Mouse (Mus musculus) ovary, postnatal 36 days (tissue): ENCODE data around the gene Pip5kl1.

ENCODE experiments used
- DNase-seq: peaks from one replicate; pipeline ENCODE4 v3.0.0; 2022; ENCODE audit warnings: low spot score, mixed read lengths

The Pip5kl1 gene

GRCm38 (mm10) chr2:32612274-32612673, 37.7 kb downstream of the Pip5kl1 start:
- DNase-seq = no peak

GRCm38 (mm10) chr2:32617109-32617508, 42.5 kb downstream of the Pip5kl1 start:
- no peak for DNase-seq

- no peak for DNase-seq
Measured at GRCm38 (mm10) chr2:32617601-32618000, 43.0 kb downstream of the Pip5kl1 start.

- DNase-seq = no peak
Measured at GRCm38 (mm10) chr2:32618051-32618450, 43.5 kb downstream of the Pip5kl1 start.

GRCm38 (mm10) chr2:32620682-32621516, 46.3 kb downstream of the Pip5kl1 start:
- no peak for DNase-seq

- DNase-seq = no peak
Measured at GRCm38 (mm10) chr2:32621517-32621859, 46.9 kb downstream of the Pip5kl1 start, which contains the start of gene Ak1. Gene Ak1, plus strand, starts transcription at chr2:32621758.

- DNase-seq = no peak
Measured at GRCm38 (mm10) chr2:32624111-32624748, 49.6 kb downstream of the Pip5kl1 start.

- DNase-seq = peak; percentile 62
Measured at GRCm38 (mm10) chr2:32625212-32625872, 50.7 kb downstream of the Pip5kl1 start.

- DNase-seq = peak; percentile 45
Measured at GRCm38 (mm10) chr2:32625873-32626694, 51.5 kb downstream of the Pip5kl1 start.

- no peak for DNase-seq
Measured at GRCm38 (mm10) chr2:32627266-32628043, 52.9 kb downstream of the Pip5kl1 start.

- no peak for DNase-seq
Measured at GRCm38 (mm10) chr2:32628044-32628550, 53.5 kb downstream of the Pip5kl1 start.

GRCm38 (mm10) chr2:32628729-32629128, 54.1 kb downstream of the Pip5kl1 start:
- DNase-seq = peak; percentile 65

GRCm38 (mm10) chr2:32629276-32629976, 54.8 kb downstream of the Pip5kl1 start:
- DNase-seq = peak; percentile 60

GRCm38 (mm10) chr2:32630036-32630435, 55.4 kb downstream of the Pip5kl1 start:
- DNase-seq = no peak

- DNase-seq = no peak
Measured at GRCm38 (mm10) chr2:32631046-32631445, 56.4 kb downstream of the Pip5kl1 start.

GRCm38 (mm10) chr2:32631737-32632394, 57.3 kb downstream of the Pip5kl1 start:
- peak; percentile 67 for DNase-seq
